Mouse (Mus musculus) lung, postnatal 0 days (tissue): Measurements from ENCODE around the gene Rhd. TPM values are rescaled to one million over a fixed set of nuclear protein-coding genes. Genes with fewer than 3 reads are reported as not detected.

Experiments
- ATAC-seq: fragments of 200-750 bp; cut with Nextera tagmentation; 2 replicates; pipeline ENCODE4 v1.8.0; 2017; ENCODE audit warnings: moderate library complexity
- DNase-seq: peaks from one replicate; pipeline ENCODE4 v3.0.0-alpha.2; 2016; ENCODE audit warnings: low spot score
- H3K27ac ChIP-seq: fragments of 300-500 bp; sonication (generic); 2 replicates; pipeline ENCODE4 v1.5.1; 2014; ENCODE audit warnings: antibody characterized with exemption, mild to moderate bottlenecking, low read length, mixed read lengths
- H3K27me3 ChIP-seq: fragments of 300-500 bp; sonication (generic); replicated peaks from 2 replicates; pipeline ENCODE4 v1.6.1; 2014; ENCODE audit warnings: low read length, mixed read lengths; ENCODE audit not compliant: insufficient read depth
- H3K36me3 ChIP-seq: fragments of 300-500 bp; sonication (generic); 2 replicates; pipeline ENCODE4 v1.6.1; 2014; ENCODE audit warnings: low read length, mixed read lengths; ENCODE audit not compliant: insufficient read depth
- H3K4me1 ChIP-seq: fragments of 300-500 bp; sonication (generic); 2 replicates; pipeline ENCODE4 v1.6.1; 2014; ENCODE audit warnings: antibody characterized with exemption, low read depth, low read length, mixed read lengths; ENCODE audit not compliant: insufficient read depth
- H3K4me2 ChIP-seq: fragments of 300-500 bp; sonication (generic); replicated peaks from 2 replicates; pipeline ENCODE4 v1.6.1; 2014; ENCODE audit warnings: low read depth, mild to moderate bottlenecking, low read length, moderate library complexity, mixed read lengths
- H3K4me3 ChIP-seq: fragments of 300-500 bp; sonication (generic); 2 replicates; pipeline ENCODE4 v1.5.1; 2014; ENCODE audit warnings: low read depth, low read length
- H3K9ac ChIP-seq: fragments of 300-500 bp; sonication (generic); replicated peaks from 2 replicates; pipeline ENCODE4 v1.6.1; 2014; ENCODE audit warnings: low read depth, mild to moderate bottlenecking
- H3K9me3 ChIP-seq: fragments of 300-500 bp; sonication (generic); 2 replicates; pipeline ENCODE4 v1.6.1; 2016; ENCODE audit warnings: low read length, mixed read lengths
- CTCF ChIP-seq: IDR thresholded peaks from 2 replicates; pipeline ENCODE4 v1.5.1; 2016; ENCODE audit warnings: antibody characterized with exemption, mild to moderate bottlenecking
- EP300 ChIP-seq: IDR thresholded peaks from 2 replicates; pipeline ENCODE4 v1.6.1; 2016; ENCODE audit warnings: antibody characterized with exemption, mild to moderate bottlenecking, control low read depth
- WGBS: fragments of 180-500 bp; shearing (Covaris S2); extraction: QIAGEN DNeasy Blood & Tissue Kit; methylation state at CpG from one replicate; pipeline ENCODE4 v1.1.7; 2014; 5-methylcytosine and 5-hydroxymethylcytosine counted together
- polyA plus RNA-seq: library from polyadenylated mRNA; unstranded; fragments of >200 nt; fragmentation: Nextera tagmentation; extraction: Ambion mirVana; gene quantifications from 2 replicates; pipeline ENCODE4 v1.2.1, GENCODE M21; 2015

The Rhd gene
- polyA plus RNA-seq, 1 experiment from 2014 or later = 2.8 TPM

GRCm38 (mm10) chr4:134922925-134923244 lies 58.5 kb downstream of the Rhd start:
- Histone ChIP-seq H3K4me2 (peak overlapping the region; percentile 52), H3K36me3 (peaks cover 24% of the 10 kb centered on the region), H3K27ac (peak overlapping the region; percentile 95), H3K27me3 (no peaks in the 10 kb centered on the region), H3K4me1 (peaks cover 5% of the 10 kb centered on the region; the same call in 1 of the 2 replicates), H3K9ac (peak overlapping the region; percentile 58), H3K9me3 (no peaks in the 10 kb centered on the region), H3K4me3 (peak overlapping the region; percentile 100)
- DNase-seq (peak; percentile 84), ATAC-seq (peak; percentile 47)
- no peak for TF ChIP-seq CTCF
- no peak; the same call in 1 of the 2 replicates for TF ChIP-seq EP300
- under 1% methylated on average over 13 of the region's 13 CpGs for WGBS

- no peaks in the 10 kb centered on the region for H3K27me3 ChIP-seq
- no peaks in the 10 kb centered on the region for H3K9me3 ChIP-seq
- WGBS = 0% methylated on average over 64 of the region's 64 CpGs
- peak within 1 kb of the TSS; percentile 100 for H3K4me3 ChIP-seq
- TF ChIP-seq EP300 (peak; percentile 77), CTCF (no peak)
- H3K9ac ChIP-seq = peak within 1 kb of the TSS; percentile 99
- H3K4me1 ChIP-seq = peaks cover 5% of the 10 kb centered on the region; the same call in 1 of the 2 replicates
- DNase-seq (peak; percentile 100), ATAC-seq (peak; percentile 92)
- peaks cover 29% of the 10 kb centered on the region for H3K36me3 ChIP-seq
- H3K27ac ChIP-seq = peak within 1 kb of the TSS; percentile 95
- H3K4me2 ChIP-seq = peak within 1 kb of the TSS; percentile 69
Measured at GRCm38 (mm10) chr4:134923258-134924018, 59.1 kb downstream of the Rhd start, which contains the start of gene Rsrp1. Gene Rsrp1, plus strand, starts transcription at chr4:134923592.

GRCm38 (mm10) chr4:134924019-134924741 lies 59.8 kb downstream of the Rhd start:
- peak overlapping the region; percentile 95 for H3K27ac ChIP-seq
- peaks cover 29% of the 10 kb centered on the region for H3K36me3 ChIP-seq
- TF ChIP-seq EP300 (0 out of 2 replicates have a peak, but pooled peaks have one; percentile 37), CTCF (peak; percentile 32)
- DNase-seq = peak; percentile 98
- H3K4me1 ChIP-seq = peaks cover 5% of the 10 kb centered on the region; the same call in 1 of the 2 replicates
- H3K9me3 ChIP-seq = no peaks in the 10 kb centered on the region
- H3K27me3 ChIP-seq = no peaks in the 10 kb centered on the region
- under 1% methylated on average over 75 of the region's 75 CpGs for WGBS
- H3K4me3 ChIP-seq = peak overlapping the region; percentile 100
- peak; percentile 72 for ATAC-seq
- H3K9ac ChIP-seq = peak overlapping the region; percentile 99
- peak overlapping the region; percentile 69 for H3K4me2 ChIP-seq

- 44% methylated on average over 8 of the region's 8 CpGs for WGBS
- ATAC-seq (no peak), DNase-seq (no peak)
- Histone ChIP-seq H3K27ac (no peak overlapping the region), H3K36me3 (peaks cover 29% of the 10 kb centered on the region), H3K9ac (0 out of 2 replicates have a peak overlapping the region, but pooled peaks have one; percentile 99), H3K4me1 (peaks cover 7% of the 10 kb centered on the region; the same call in 1 of the 2 replicates), H3K4me2 (peak overlapping the region; percentile 69), H3K4me3 (peak overlapping the region; percentile 100), H3K27me3 (no peaks in the 10 kb centered on the region), H3K9me3 (no peaks in the 10 kb centered on the region)
- TF ChIP-seq CTCF (no peak), EP300 (no peak)
Measured at GRCm38 (mm10) chr4:134925206-134925605, 60.9 kb downstream of the Rhd start.

- TF ChIP-seq CTCF (no peak), EP300 (no peak)
- no peak overlapping the region for H3K4me3 ChIP-seq
- ATAC-seq (no peak), DNase-seq (no peak)
- no peaks in the 10 kb centered on the region for H3K9me3 ChIP-seq
- WGBS = 59% methylated on average over 5 of the region's 5 CpGs
- no peak overlapping the region for H3K27ac ChIP-seq
- H3K9ac ChIP-seq = no peak overlapping the region
- H3K4me2 ChIP-seq = no peak overlapping the region
- H3K27me3 ChIP-seq = no peaks in the 10 kb centered on the region
- peaks cover 4% of the 10 kb centered on the region; the same call in 1 of the 2 replicates for H3K4me1 ChIP-seq
- peaks cover 29% of the 10 kb centered on the region for H3K36me3 ChIP-seq
Measured at GRCm38 (mm10) chr4:134927815-134928463, 63.6 kb downstream of the Rhd start.

GRCm38 (mm10) chr4:134928464-134928836 lies 64.1 kb downstream of the Rhd start:
- H3K27ac ChIP-seq = no peak overlapping the region

More at GRCm38 (mm10) chr4:134928464-134928836, 64.1 kb downstream of the Rhd start:
- Histone ChIP-seq H3K4me3 (no peak overlapping the region), H3K9me3 (no peaks in the 10 kb centered on the region), H3K4me2 (no peak overlapping the region), H3K4me1 (peaks cover 4% of the 10 kb centered on the region; the same call in 1 of the 2 replicates), H3K27me3 (no peaks in the 10 kb centered on the region), H3K9ac (no peak overlapping the region), H3K36me3 (peaks cover 29% of the 10 kb centered on the region)
- ATAC-seq (no peak), DNase-seq (no peak)
- 67% methylated on average over 1 of the region's 1 CpGs for WGBS
- no peak for TF ChIP-seq CTCF
